Mouse (Mus musculus): ENCODE data around the gene Prrt1. TPM values are rescaled to one million over a fixed set of nuclear protein-coding genes. Genes with fewer than 3 reads are reported as not detected.
A peak's percentile ranks its signal among the peaks of the same experiment; 100 is the strongest.

Prrt1 gene
- total RNA-seq, 2 experiments from 2014 or later: 248 to 266 TPM

- DNase-seq (ENCODE audit: low spot score in 2 of 2): no peak
These were observed 33.2 kb upstream of the Prrt1 start for GRCm38 (mm10) chr17:34596098-34596497.

- DNase-seq (ENCODE audit: low spot score in 2 of 2): no peak
These were observed 31.7 kb upstream of the Prrt1 start, which contains the start of gene Ager for GRCm38 (mm10) chr17:34597566-34598095. Gene Ager (plus strand): TSS chr17:34597862.

GRCm38 (mm10) chr17:34599891-34600290 lies 29.4 kb upstream of the Prrt1 start:
- DNase-seq (ENCODE audit: low spot score in 2 of 2): no peak

GRCm38 (mm10) chr17:34601796-34602195 lies 27.5 kb upstream of the Prrt1 start:
- DNase-seq (ENCODE audit: low spot score in 2 of 2): no peak

- DNase-seq (ENCODE audit: low spot score in 2 of 2): peak; percentile 97 to 100
These were observed 25.8 kb upstream of the Prrt1 start, which contains the start of gene Rnf5 for GRCm38 (mm10) chr17:34603375-34604060. Gene Rnf5 (minus strand): TSS chr17:34603690.

GRCm38 (mm10) chr17:34604061-34604508 lies 25.2 kb upstream of the Prrt1 start, which contains the start of gene Agpat1:
Gene Agpat1 (plus strand): TSS chr17:34604262.
- DNase-seq (ENCODE audit: low spot score in 2 of 2): peak; percentile 96 to 99

GRCm38 (mm10) chr17:34604511-34605237 lies 24.7 kb upstream of the Prrt1 start:
- no peak for DNase-seq (ENCODE audit: low spot score in 2 of 2)

- DNase-seq (ENCODE audit: low spot score in 2 of 2): peak; percentile 97 to 98
These were observed 23.7 kb upstream of the Prrt1 start for GRCm38 (mm10) chr17:34605609-34606008.

- no peak for DNase-seq (ENCODE audit: low spot score in 2 of 2)
These were observed 22.9 kb upstream of the Prrt1 start for GRCm38 (mm10) chr17:34606186-34607039.

- DNase-seq (ENCODE audit: low spot score in 2 of 2): no peak
These were observed 21.3 kb upstream of the Prrt1 start for GRCm38 (mm10) chr17:34607997-34608396.

- DNase-seq (ENCODE audit: low spot score in 2 of 2): no peak
These were observed 18.3 kb upstream of the Prrt1 start for GRCm38 (mm10) chr17:34611050-34611449.

- no peak for DNase-seq (ENCODE audit: low spot score in 2 of 2)
These were observed 16.2 kb upstream of the Prrt1 start for GRCm38 (mm10) chr17:34613054-34613645.

GRCm38 (mm10) chr17:34613830-34614229 lies 15.5 kb upstream of the Prrt1 start:
- DNase-seq (ENCODE audit: low spot score in 2 of 2): no peak

- no peak for DNase-seq (ENCODE audit: low spot score in 2 of 2)
These were observed 13.5 kb upstream of the Prrt1 start, which contains the start of gene Egfl8 for GRCm38 (mm10) chr17:34615871-34616270. Gene Egfl8 (minus strand): TSS chr17:34615971.

- no peak for DNase-seq (ENCODE audit: low spot score in 2 of 2)
These were observed 10.3 kb upstream of the Prrt1 start for GRCm38 (mm10) chr17:34618999-34619398.

- no peak for DNase-seq (ENCODE audit: low spot score in 2 of 2)
These were observed 8.3 kb upstream of the Prrt1 start for GRCm38 (mm10) chr17:34621006-34621405.

GRCm38 (mm10) chr17:34623161-34623560 lies 6.2 kb upstream of the Prrt1 start:
- DNase-seq (ENCODE audit: low spot score in 2 of 2): no peak

- no peak for DNase-seq (ENCODE audit: low spot score in 2 of 2)
These were observed 4.4 kb upstream of the Prrt1 start for GRCm38 (mm10) chr17:34624981-34625380.

GRCm38 (mm10) chr17:34626062-34626772 lies 3.1 kb upstream of the Prrt1 start:
- no peak for DNase-seq (ENCODE audit: low spot score in 2 of 2)

- DNase-seq (ENCODE audit: low spot score in 2 of 2): no peak
These were observed 2.6 kb upstream of the Prrt1 start for GRCm38 (mm10) chr17:34626773-34627092.

Measured in layer of hippocampus, postnatal 14 days (tissue).